Mouse (Mus musculus) urinary bladder, postnatal 0 days (tissue): ENCODE data around the gene Pomgnt1. TPM values are rescaled to one million over a fixed set of nuclear protein-coding genes. Genes with fewer than 3 reads are reported as not detected.

Experiments used
- polyA plus RNA-seq: library from polyadenylated mRNA; unstranded; fragments of >200 nt; fragmentation: Nextera tagmentation; extraction: Ambion mirVana; gene quantifications from 2 replicates; pipeline ENCODE4 v1.2.1, GENCODE M21; 2015

Pomgnt1 gene
- 72.8 and 75.7 TPM in 2 replicates for polyA plus RNA-seq

GRCm38 (mm10) chr4:116123602-116124519, at the start of gene Pomgnt1, which contains the start of gene Rad54l:
Gene Pomgnt1, plus strand, starts transcription at chr4:116123840.
Gene Rad54l, minus strand, starts transcription at chr4:116123690.

DNA sequence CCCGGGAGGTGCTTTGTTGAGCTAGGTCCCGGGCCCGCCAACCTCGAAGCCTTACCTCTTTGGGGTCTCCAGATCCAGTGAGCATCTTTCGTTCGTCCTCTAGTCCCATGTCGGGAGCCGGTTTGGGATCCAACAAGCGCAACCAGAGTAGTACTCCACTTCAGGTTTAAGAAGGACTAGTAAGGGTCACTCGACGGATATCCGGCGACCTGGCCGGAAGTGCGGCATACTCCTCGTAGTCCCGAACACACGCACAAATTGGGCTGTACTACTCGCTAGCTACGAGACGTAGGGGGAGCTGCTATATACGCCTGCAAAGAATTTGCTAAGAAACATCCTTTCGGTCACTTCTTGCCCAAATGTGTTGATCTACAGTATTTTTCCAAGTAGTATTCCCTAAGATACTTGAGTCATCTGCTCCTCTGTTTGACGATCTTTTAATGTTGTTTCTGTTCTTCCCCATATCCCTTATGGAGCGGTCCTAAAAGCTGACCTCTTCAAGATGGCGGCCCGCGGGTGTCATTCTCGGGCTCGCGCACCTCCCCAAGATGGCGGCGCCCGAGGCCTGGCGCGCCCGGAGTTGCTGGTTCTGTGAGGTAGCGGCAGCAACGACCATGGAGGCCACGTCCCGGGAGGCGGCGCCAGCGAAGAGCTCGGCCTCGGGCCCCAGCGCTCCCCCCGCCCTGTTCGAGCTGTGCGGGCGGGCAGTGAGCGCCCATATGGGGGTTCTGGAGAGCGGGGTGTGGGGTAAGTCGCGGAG, 48.6 kb upstream of the Pomgnt1 start, which contains the start of the genes Uqcrh and Lrrc41:
Gene Uqcrh, minus strand, starts transcription at position 211 of the 760 bp plus-strand sequence.
Gene Lrrc41, plus strand, starts transcription at position 409 of the 760 bp plus-strand sequence.

GRCm38 (mm10) chr4:116151238-116151637, 27.6 kb downstream of the Pomgnt1 start, which contains the start of gene Lurap1:
Gene Lurap1, minus strand, starts transcription at chr4:116151338.

DNA sequence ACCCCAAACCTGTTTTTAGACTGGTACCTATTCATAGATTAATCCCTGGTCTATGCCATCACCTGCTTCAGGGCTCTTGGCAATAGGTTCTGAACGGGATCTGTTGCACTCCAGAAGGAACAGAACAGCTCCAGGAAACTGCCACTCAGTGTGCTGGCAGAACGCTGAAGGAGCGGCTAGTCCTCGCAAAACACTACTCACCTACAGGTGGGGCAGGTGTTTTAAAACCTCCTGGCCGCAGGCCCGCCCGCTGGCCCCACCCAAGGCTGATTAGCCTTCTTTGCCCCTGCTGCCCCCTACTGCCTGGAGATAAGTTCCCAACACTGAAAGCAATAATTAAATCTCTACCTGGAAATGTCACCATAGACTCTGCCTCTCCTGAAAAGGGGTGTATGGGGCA, 43.8 kb downstream of the Pomgnt1 start, which contains the start of gene Tspan1:
Gene Tspan1, minus strand, starts transcription at position 198 of the 400 bp plus-strand sequence.

GRCm38 (mm10) chr4:116173072-116173471, 49.4 kb downstream of the Pomgnt1 start, which contains the start of the genes 1700042G07Rik and Gm49337:
Gene 1700042G07Rik, plus strand, starts transcription at chr4:116173372.
Gene Gm49337, plus strand, starts transcription at chr4:116173384.

Other genes with a start within 250 kb of the Pomgnt1 start
- gene Kncn, start 239.4 kb upstream of the Pomgnt1 start, polyA plus RNA-seq: not detected in 2 replicates
- not detected in 2 replicates for gene 6430628N08Rik, start 233.2 kb upstream of the Pomgnt1 start, polyA plus RNA-seq
- gene Dmbx1, start 183.9 kb upstream of the Pomgnt1 start, polyA plus RNA-seq: not detected in 2 replicates
- gene Faah, start 105.9 kb upstream of the Pomgnt1 start, polyA plus RNA-seq: 3.1 and 3.2 TPM in 2 replicates
- gene Nsun4, start 70.0 kb upstream of the Pomgnt1 start, polyA plus RNA-seq: 11.4 and 11.8 TPM in 2 replicates
- gene Uqcrh, start 48.8 kb upstream of the Pomgnt1 start, polyA plus RNA-seq: 635 and 692 TPM in 2 replicates
- gene Lrrc41, start 48.6 kb upstream of the Pomgnt1 start, polyA plus RNA-seq: 34.6 and 36.8 TPM in 2 replicates
- gene Rad54l, start 150 bp upstream of the Pomgnt1 start, polyA plus RNA-seq: 5.1 and 6.9 TPM in 2 replicates
- gene Lurap1, start 27.5 kb downstream of the Pomgnt1 start, polyA plus RNA-seq: 2.0 and 2.1 TPM in 2 replicates
- gene Tspan1, start 43.8 kb downstream of the Pomgnt1 start, polyA plus RNA-seq: 0.58 and 0.68 TPM in 2 replicates
- not detected in 2 replicates for gene 1700042G07Rik, start 49.5 kb downstream of the Pomgnt1 start, polyA plus RNA-seq
- not detected in 2 replicates for gene Gm49337, start 49.5 kb downstream of the Pomgnt1 start, polyA plus RNA-seq
- gene Pik3r3, start 97.8 kb downstream of the Pomgnt1 start, polyA plus RNA-seq: 5.8 and 7.8 TPM in 2 replicates